Mouse (Mus musculus) midbrain, embryonic 11.5 days (tissue): ENCODE data around the gene Inka2. TPM values are rescaled to one million over a fixed set of nuclear protein-coding genes. Genes with fewer than 3 reads are reported as not detected.
A peak's percentile ranks its signal among the peaks of the same experiment; 100 is the strongest.

Experiments used
- ATAC-seq: fragments of 200-750 bp; cut with Nextera tagmentation; 2 replicates; pipeline ENCODE4 v1.8.0; 2017; ENCODE audit warnings: moderate TSS enrichment, moderate library complexity; ENCODE audit not compliant: low FRiP score
- DNase-seq: peaks from one replicate; pipeline ENCODE4 v3.0.0; 2015; ENCODE audit warnings: low spot score; ENCODE audit errors: missing footprints
- H3K27ac ChIP-seq: fragments of 300-500 bp; sonication (generic); 2 replicates; pipeline ENCODE4 v1.5.1; 2014; ENCODE audit warnings: low read depth, low read length
- H3K27me3 ChIP-seq: fragments of 300-500 bp; sonication (generic); 2 replicates; pipeline ENCODE4 v1.6.1; 2014; ENCODE audit warnings: mild to moderate bottlenecking, low read length, moderate library complexity, mixed read lengths; ENCODE audit not compliant: control insufficient read depth, insufficient read depth
- H3K36me3 ChIP-seq: fragments of 300-500 bp; sonication (generic); 2 replicates; pipeline ENCODE4 v1.6.1; 2014; ENCODE audit warnings: mild to moderate bottlenecking, low read length, moderate library complexity, mixed read lengths; ENCODE audit not compliant: control insufficient read depth, insufficient read depth
- H3K4me1 ChIP-seq: fragments of 300-500 bp; sonication (generic); 2 replicates; pipeline ENCODE4 v1.6.1; 2014; ENCODE audit warnings: low read length; ENCODE audit not compliant: control insufficient read depth, insufficient read depth
- H3K4me2 ChIP-seq: fragments of 300-500 bp; sonication (generic); 2 replicates; pipeline ENCODE4 v1.6.1; 2014; ENCODE audit warnings: mild to moderate bottlenecking, moderate library complexity
- H3K4me3 ChIP-seq: fragments of 300-500 bp; sonication (generic); 2 replicates; pipeline ENCODE4 v1.5.1; 2014; ENCODE audit warnings: low read depth, low read length
- H3K9ac ChIP-seq: fragments of 300-500 bp; sonication (generic); 2 replicates; pipeline ENCODE4 v1.6.1; 2014; ENCODE audit warnings: low read length
- H3K9me3 ChIP-seq: fragments of 300-500 bp; sonication (generic); 2 replicates; pipeline ENCODE4 v1.6.1; 2016; ENCODE audit warnings: low read length; ENCODE audit not compliant: control insufficient read depth
- WGBS: fragments of 180-500 bp; shearing (Covaris S2); extraction: QIAGEN DNeasy Blood & Tissue Kit; methylation state at CpG from one replicate; pipeline ENCODE4 v1.1.7; 2014; 5-methylcytosine and 5-hydroxymethylcytosine counted together
- polyA plus RNA-seq: library from polyadenylated mRNA; unstranded; fragments of >200 nt; fragmentation: Nextera tagmentation; extraction: Ambion mirVana; gene quantifications from 2 replicates; pipeline ENCODE4 v1.2.1, GENCODE M21; 2014

Inka2 gene
- polyA plus RNA-seq, result 0.34 and 0.56 TPM in 2 replicates

DNA sequence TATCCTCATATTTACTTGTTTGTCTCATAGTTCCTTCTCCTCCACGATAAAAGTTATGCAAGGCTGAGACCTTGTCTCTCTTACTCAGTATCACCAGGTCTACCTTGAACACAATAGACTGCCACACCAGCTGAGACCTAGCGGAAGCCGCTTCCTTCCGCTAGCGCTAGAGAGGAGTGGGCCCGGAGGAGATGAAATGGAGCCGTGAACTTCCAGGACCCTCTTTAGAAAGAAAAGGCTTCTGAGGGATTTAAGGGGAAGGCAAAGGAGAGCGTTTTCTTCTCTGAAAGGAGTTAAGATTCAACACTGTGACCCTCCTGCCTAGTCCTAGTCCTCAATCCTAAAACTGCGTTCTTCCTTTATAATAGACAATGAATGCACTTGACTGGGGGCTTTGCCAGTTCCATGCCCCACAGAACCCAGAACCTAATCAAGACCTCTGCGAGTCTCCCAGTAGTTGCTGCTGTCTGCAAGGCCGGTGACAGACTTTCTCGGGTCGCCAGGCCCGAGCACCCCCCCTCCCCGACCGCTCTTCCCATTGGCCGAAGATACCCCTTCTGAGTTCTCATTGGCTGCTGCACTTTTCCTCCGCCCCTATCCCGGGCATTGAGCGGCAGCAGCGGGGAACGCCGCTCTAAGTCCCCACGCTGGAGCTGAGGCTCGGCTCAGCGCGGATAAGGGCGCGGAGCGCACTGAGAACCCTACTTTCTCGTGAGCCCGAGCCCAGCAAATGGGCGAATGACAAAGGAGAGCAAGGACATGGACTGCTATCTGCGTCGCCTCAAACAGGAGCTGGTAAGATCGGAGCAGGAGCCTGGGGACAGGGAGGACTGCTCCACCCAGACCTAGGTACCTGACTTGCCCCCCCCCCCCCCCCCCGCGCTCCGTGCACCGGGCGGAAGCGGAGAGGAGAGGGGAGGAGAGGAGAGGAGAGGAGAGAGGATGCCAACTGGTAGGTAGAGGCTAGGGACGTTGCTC lies at the start of gene Inka2:
TSS of gene Inka2 (plus strand) at position 569 of the 978 bp plus-strand sequence.
- Histone ChIP-seq H3K27ac (no peak within 1 kb of the TSS), H3K9ac (peak within 1 kb of the TSS; percentile 72), H3K27me3 (peaks cover 19% of the 10 kb centered on the region; the same call in 1 of the 2 replicates), H3K9me3 (no peaks in the 10 kb centered on the region), H3K4me1 (peaks cover 4% of the 10 kb centered on the region; the same call in 1 of the 2 replicates), H3K4me2 (peak within 1 kb of the TSS; percentile 94), H3K4me3 (peak within 1 kb of the TSS; percentile 58), H3K36me3 (no peaks in the 10 kb centered on the region)
- ATAC-seq (peak; percentile 98), DNase-seq (peak; percentile 97)
- 2% methylated on average over 40 of the region's 43 CpGs for WGBS

DNA sequence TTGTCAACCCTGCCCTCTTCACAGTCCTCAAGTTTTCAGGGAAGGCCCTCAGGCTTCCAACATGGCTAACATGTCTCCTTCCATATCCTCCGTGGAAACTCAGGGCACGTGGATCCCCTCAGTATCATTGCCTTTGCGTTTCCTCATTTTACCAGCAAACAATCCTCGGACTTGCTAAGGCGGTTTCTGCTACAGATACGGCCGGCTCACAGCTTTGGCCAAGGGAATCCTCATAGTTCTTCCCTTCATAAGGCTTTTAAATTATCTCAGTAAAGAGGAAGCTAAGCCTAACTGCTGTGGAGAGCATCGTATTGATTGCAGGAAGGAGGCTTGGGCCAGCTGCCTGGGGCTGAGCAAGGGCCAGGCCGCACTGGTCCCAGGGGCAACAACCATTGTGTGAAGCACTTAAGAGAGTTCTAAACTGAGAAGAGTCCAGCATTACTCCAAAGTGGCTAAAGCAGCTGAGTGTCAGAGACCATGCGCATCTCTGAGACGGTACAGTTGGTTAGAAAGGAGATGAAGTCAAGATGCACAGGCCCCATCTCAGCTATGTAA lies 49.3 kb upstream of the Inka2 start:
- H3K4me3 ChIP-seq, result no peak overlapping the region
- ATAC-seq, result no peak
- no peak overlapping the region for H3K9ac ChIP-seq
- DNase-seq, result no peak
- WGBS, result 91% methylated on average over 11 of the region's 11 CpGs
- no peaks in the 10 kb centered on the region for H3K27me3 ChIP-seq
- no peak overlapping the region for H3K4me2 ChIP-seq
- H3K27ac ChIP-seq, result no peak overlapping the region
- no peaks in the 10 kb centered on the region for H3K9me3 ChIP-seq
- no peaks in the 10 kb centered on the region for H3K36me3 ChIP-seq
- no peaks in the 10 kb centered on the region for H3K4me1 ChIP-seq

DNA sequence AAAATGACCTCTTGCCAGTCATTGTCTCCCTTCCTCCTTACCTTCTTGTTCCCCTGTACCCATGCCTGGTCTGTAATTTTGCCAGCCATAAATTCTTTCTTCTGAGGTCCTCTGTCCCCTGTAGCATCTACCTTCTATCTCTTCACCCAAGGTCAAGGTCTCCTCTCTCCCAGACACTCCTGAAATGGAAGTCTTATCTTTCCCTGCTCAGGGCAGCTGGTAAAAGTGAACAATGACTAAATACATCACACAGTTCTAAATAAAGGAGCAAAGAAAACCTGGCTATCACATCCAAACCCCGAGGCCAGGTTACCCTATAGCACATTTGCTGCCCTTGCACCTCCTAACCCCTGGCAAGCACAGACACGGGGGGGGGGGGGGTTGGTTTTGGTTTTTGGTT lies 43.9 kb upstream of the Inka2 start:
- Histone ChIP-seq H3K9me3 (no peaks in the 10 kb centered on the region), H3K36me3 (no peaks in the 10 kb centered on the region), H3K4me2 (no peak overlapping the region), H3K9ac (no peak overlapping the region), H3K27me3 (no peaks in the 10 kb centered on the region), H3K4me1 (no peaks in the 10 kb centered on the region), H3K4me3 (no peak overlapping the region), H3K27ac (no peak overlapping the region)
- no peak for ATAC-seq
- no peak for DNase-seq
- WGBS, result 73% methylated on average over 2 of the region's 2 CpGs

DNA sequence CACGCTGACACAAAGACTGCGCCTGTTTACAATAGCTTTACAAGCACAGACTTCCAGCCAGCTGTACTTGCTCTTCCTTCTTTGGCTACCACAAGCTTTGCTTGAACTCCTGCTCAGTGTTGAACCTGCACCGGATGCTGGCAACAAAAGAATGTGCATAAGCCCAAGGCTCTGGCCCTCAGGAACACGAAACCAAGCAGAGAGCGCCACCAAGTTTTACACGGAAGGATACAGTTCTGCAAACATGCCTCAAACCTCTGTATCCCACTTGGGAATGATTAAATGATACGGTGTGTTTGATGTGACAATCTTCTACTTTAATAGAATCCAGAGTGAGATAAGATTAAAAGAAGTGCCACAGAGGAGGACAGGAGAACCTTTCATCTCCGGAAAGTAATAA lies 41.4 kb upstream of the Inka2 start:
- Histone ChIP-seq H3K27ac (no peak overlapping the region), H3K4me2 (no peak overlapping the region), H3K4me1 (no peaks in the 10 kb centered on the region), H3K27me3 (no peaks in the 10 kb centered on the region), H3K36me3 (no peaks in the 10 kb centered on the region), H3K9ac (no peak overlapping the region), H3K9me3 (no peaks in the 10 kb centered on the region), H3K4me3 (no peak overlapping the region)
- WGBS, result 84% methylated on average over 8 of the region's 8 CpGs
- ATAC-seq (no peak), DNase-seq (no peak)

DNA sequence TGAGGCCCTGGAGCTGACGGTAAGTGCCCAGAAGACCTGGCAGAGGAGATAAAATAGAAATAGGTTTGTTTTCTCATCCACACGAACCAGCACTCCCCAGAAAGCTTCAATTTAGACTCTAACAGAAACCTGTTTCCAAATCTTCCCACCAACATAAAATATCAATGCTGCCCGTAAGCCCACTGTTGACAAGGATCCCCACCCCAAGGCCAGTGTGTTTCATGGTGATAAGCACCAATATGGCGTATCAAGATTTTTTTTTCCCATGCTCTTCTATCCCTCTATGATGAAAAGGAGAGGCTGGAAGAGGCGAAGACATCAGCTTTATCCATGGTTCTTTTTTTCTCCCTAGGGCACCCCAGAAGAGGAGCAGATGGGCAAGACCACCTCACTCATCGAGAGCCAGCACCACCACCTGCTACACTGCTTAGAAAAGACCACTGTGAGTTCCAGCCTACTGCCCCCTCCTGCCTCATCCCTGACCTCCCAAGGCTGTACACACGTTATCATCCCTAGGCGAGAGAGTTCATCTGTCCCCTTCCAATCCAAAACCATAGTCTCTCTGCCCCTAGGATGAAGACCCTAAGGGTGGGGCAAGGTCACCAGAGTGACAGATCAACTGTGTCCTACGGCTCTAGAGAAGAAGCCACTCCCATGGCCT lies 39.2 kb upstream of the Inka2 start:
- Histone ChIP-seq H3K36me3 (no peaks in the 10 kb centered on the region), H3K9ac (no peak overlapping the region), H3K9me3 (no peaks in the 10 kb centered on the region), H3K27ac (no peak overlapping the region), H3K4me1 (no peaks in the 10 kb centered on the region), H3K4me2 (no peak overlapping the region), H3K27me3 (no peaks in the 10 kb centered on the region), H3K4me3 (no peak overlapping the region)
- peak; percentile 54 for DNase-seq
- no peak for ATAC-seq
- 84% methylated on average over 9 of the region's 9 CpGs for WGBS

DNA sequence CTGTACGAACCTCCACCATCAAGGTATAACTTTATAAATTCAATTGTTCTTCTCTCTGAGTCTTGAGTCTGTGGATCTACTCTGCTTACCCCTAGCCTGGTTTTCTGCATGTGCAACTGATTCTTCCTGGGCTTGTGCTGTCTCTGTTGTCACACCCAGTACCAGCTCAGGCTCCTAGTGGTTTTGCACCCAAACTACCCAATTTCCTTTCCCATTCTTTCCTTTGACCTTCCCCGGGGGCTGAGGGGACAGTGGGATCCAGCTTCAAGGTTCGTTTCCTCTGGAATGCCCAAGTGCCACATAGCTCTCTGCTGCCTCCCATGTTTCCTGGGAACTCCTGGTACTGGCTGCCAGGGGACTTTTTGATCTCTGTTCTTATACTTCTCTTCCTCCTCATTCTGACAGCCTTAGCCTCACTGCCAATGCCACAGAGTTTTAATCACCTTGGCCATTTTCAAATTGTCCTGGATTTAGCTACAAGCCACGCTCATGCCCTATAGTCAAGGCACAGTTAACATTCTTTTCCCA lies 37.3 kb upstream of the Inka2 start:
- H3K27me3 ChIP-seq, result no peaks in the 10 kb centered on the region
- H3K4me2 ChIP-seq, result no peak overlapping the region
- no peaks in the 10 kb centered on the region for H3K9me3 ChIP-seq
- no peak overlapping the region for H3K4me3 ChIP-seq
- DNase-seq (peak; percentile 69), ATAC-seq (no peak)
- no peak overlapping the region for H3K27ac ChIP-seq
- WGBS, result 65% methylated on average over 4 of the region's 4 CpGs
- H3K4me1 ChIP-seq, result no peaks in the 10 kb centered on the region
- H3K36me3 ChIP-seq, result no peaks in the 10 kb centered on the region
- H3K9ac ChIP-seq, result no peak overlapping the region

DNA sequence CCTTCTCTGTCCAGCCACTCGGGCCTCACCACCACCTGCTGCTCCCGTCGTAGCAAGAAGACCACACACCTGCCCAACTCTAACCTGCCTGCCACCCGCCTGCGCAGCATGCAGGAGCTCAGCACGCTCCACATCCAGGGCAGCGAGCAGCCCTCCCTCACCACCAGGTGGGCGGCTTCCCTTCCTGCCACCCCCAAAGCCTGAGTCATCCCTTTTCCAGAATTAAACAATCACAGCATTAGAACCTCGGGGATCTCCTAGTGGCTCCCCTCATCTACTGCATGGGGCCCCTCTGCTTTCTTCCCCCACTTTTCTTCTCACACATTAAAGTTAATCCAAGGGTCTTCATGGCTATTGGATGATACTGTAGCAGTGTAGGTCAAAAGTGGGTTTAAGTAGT lies 36.2 kb upstream of the Inka2 start:
- Histone ChIP-seq H3K4me3 (no peak overlapping the region), H3K27me3 (no peaks in the 10 kb centered on the region), H3K36me3 (no peaks in the 10 kb centered on the region), H3K9me3 (no peaks in the 10 kb centered on the region), H3K4me2 (no peak overlapping the region), H3K4me1 (no peaks in the 10 kb centered on the region), H3K9ac (no peak overlapping the region), H3K27ac (no peak overlapping the region)
- peak; percentile 67 for DNase-seq
- no peak for ATAC-seq
- 55% methylated on average over 9 of the region's 9 CpGs for WGBS

DNA sequence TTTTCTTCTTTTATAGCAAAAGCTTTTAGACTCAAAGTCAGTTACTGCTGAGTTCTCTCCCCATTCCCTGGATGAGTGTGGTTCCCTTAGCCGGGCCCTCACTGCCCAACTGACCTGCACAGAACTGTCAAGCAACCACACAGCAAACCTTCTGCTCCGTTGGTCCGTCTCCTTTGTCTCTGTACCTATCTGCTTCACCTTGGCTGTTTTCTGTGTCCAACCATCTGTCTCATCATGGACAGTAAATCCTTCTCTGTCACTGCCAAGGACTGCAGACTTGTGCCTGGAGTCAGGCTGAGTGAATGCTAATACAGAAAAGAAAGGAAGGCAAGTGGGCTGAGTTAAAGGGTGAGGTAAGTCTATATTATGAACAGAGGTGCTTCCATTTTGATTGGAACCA lies 34.6 kb upstream of the Inka2 start:
- no peak overlapping the region for H3K4me3 ChIP-seq
- H3K36me3 ChIP-seq, result no peaks in the 10 kb centered on the region
- no peak for ATAC-seq
- H3K4me1 ChIP-seq, result no peaks in the 10 kb centered on the region
- H3K4me2 ChIP-seq, result no peak overlapping the region
- peak; percentile 77 for DNase-seq
- no peaks in the 10 kb centered on the region for H3K27me3 ChIP-seq
- no peak overlapping the region for H3K9ac ChIP-seq
- no peaks in the 10 kb centered on the region for H3K9me3 ChIP-seq
- WGBS, result 92% methylated on average over 3 of the region's 3 CpGs
- H3K27ac ChIP-seq, result no peak overlapping the region
